Mouse (Mus musculus) MEL (cell line): ENCODE measurements at regions not wholly inside any gene's neighbourhood (a gene's known extent, or its start where the extent isn't known, plus 50 kb on each side); places are given as distances from the start of the nearest gene placed in this dataset.

Experiments
- DNase-seq: peaks from one replicate; pipeline ENCODE4 v3.0.0; 2011; ENCODE audit warnings: low read depth, low spot score
- H3K27ac ChIP-seq: 2 replicates; pipeline ENCODE4 v1.5.1; 2012; ENCODE audit warnings: low read depth, mild to moderate bottlenecking, control low read depth, low read length, moderate library complexity; ENCODE audit not compliant: control insufficient read depth
- H3K27me3 ChIP-seq, 2 experiments: fragments of 150-350 bp in 1 of 2; sonication (generic) in 1 of 2; 2 replicates each; pipeline ENCODE4 v1.6.1; 2012; ENCODE audit warnings: low read length in 2 of 2, mild to moderate bottlenecking in 2 of 2, improper control_type of control experiment in 1 of 2, moderate library complexity in 1 of 2; ENCODE audit not compliant: insufficient read depth in 2 of 2, control insufficient read depth in 1 of 2
- H3K36me3 ChIP-seq, 2 experiments: 2 replicates each; pipeline ENCODE4 v1.6.1; 2012 to 2014; ENCODE audit warnings: low read length in 2 of 2, improper control_type of control experiment in 1 of 2, inconsistent platforms in 1 of 2, mild to moderate bottlenecking in 1 of 2; ENCODE audit not compliant: insufficient read depth in 2 of 2, control insufficient read depth in 1 of 2
- H3K4me1 ChIP-seq, 2 experiments: fragments of 150-350 bp in 1 of 2; sonication (generic) in 1 of 2; 2 replicates each; pipeline ENCODE4 v1.6.1; 2012; ENCODE audit warnings: low read length in 2 of 2, improper control_type of control experiment in 1 of 2, mild to moderate bottlenecking in 1 of 2; ENCODE audit not compliant: insufficient read depth in 2 of 2, control insufficient read depth in 1 of 2
- H3K4me3 ChIP-seq, 2 experiments: fragments of 150-350 bp in 1 of 2; sonication (generic) in 1 of 2; 2 replicates each; pipeline ENCODE4 v1.5.1; 2012; ENCODE audit warnings: low read depth in 2 of 2, low read length in 2 of 2, mild to moderate bottlenecking in 2 of 2, moderate library complexity in 2 of 2, control low read depth in 1 of 2, improper control_type of control experiment in 1 of 2; ENCODE audit not compliant: control insufficient read depth in 1 of 2, insufficient read depth in 1 of 2
- H3K79me2 ChIP-seq: 2 replicates; pipeline ENCODE4 v1.6.1; 2012; ENCODE audit warnings: mild to moderate bottlenecking, low read length, moderate library complexity; ENCODE audit not compliant: control insufficient read depth, poor library complexity, insufficient read depth
- H3K9ac ChIP-seq: 2 replicates; pipeline ENCODE4 v1.6.1; 2012; ENCODE audit warnings: low read depth, mild to moderate bottlenecking, control low read depth, low read length, moderate library complexity; ENCODE audit not compliant: control insufficient read depth, poor library complexity, severe bottlenecking
- H3K9me3 ChIP-seq: fragments of 150-350 bp; sonication (generic); replicated peaks from 2 replicates; pipeline ENCODE4 v1.6.1; 2012; ENCODE audit warnings: mild to moderate bottlenecking, low read length, improper control_type of control experiment, moderate library complexity; ENCODE audit not compliant: insufficient read depth
- CHD2 ChIP-seq: IDR thresholded peaks from 2 replicates; pipeline ENCODE4 v1.6.1; 2011; ENCODE audit warnings: low read length, improper control_type of control experiment
- CTCF ChIP-seq, 3 experiments: IDR thresholded peaks in 2 of 3; conservative IDR thresholded peaks in 1 of 3; 2 replicates each; pipeline ENCODE4 v1.5.1; 2011 to 2012; ENCODE audit warnings: low read length in 3 of 3, low read depth in 2 of 3, mild to moderate bottlenecking in 2 of 3, improper control_type of control experiment in 1 of 3, inconsistent platforms in 1 of 3, mixed read lengths in 1 of 3, moderate library complexity in 1 of 3; ENCODE audit not compliant: control insufficient read depth in 1 of 3, insufficient read depth in 1 of 3, poor library complexity in 1 of 3, severe bottlenecking in 1 of 3
- E2F4 ChIP-seq: IDR thresholded peaks from 2 replicates; pipeline ENCODE4 v1.6.1; 2011; ENCODE audit warnings: low read depth, low read length, improper control_type of control experiment, borderline replicate concordance
- ELF1 ChIP-seq: IDR thresholded peaks from 2 replicates; pipeline ENCODE4 v1.6.1; 2014; ENCODE audit warnings: low read depth, mild to moderate bottlenecking, inconsistent platforms, low read length, improper control_type of control experiment, moderate library complexity
- EP300 ChIP-seq, 2 experiments: IDR thresholded peaks; 2 replicates each; pipeline ENCODE4 v1.6.1; 2011; ENCODE audit warnings: improper control_type of control experiment in 2 of 2, low read length in 2 of 2, low read depth in 1 of 2, mild to moderate bottlenecking in 1 of 2
- ETS1 ChIP-seq: IDR thresholded peaks from 2 replicates; pipeline ENCODE4 v1.6.1; 2012; ENCODE audit warnings: low read depth, mild to moderate bottlenecking, inconsistent platforms, low read length, improper control_type of control experiment, moderate library complexity
- GABPA ChIP-seq: IDR thresholded peaks from 2 replicates; pipeline ENCODE4 v1.6.1; 2012; ENCODE audit warnings: low read depth, mild to moderate bottlenecking, inconsistent platforms, low read length, improper control_type of control experiment, moderate library complexity
- GATA1 ChIP-seq: IDR thresholded peaks from 2 replicates; pipeline ENCODE4 v1.6.1; 2011; ENCODE audit warnings: low read depth, low read length, improper control_type of control experiment
- HCFC1 ChIP-seq: IDR thresholded peaks from 2 replicates; pipeline ENCODE4 v1.6.1; 2012; ENCODE audit warnings: low read depth, mild to moderate bottlenecking, inconsistent platforms, low read length, improper control_type of control experiment, moderate library complexity
- JUND ChIP-seq: IDR thresholded peaks from 2 replicates; pipeline ENCODE4 v1.6.1; 2011; ENCODE audit warnings: low read depth, mild to moderate bottlenecking, improper control_type of control experiment, low read length
- MAZ ChIP-seq: IDR thresholded peaks from 2 replicates; pipeline ENCODE4 v1.6.1; 2012; ENCODE audit warnings: low read depth, mild to moderate bottlenecking, inconsistent platforms, low read length, improper control_type of control experiment
- MEF2A ChIP-seq: IDR thresholded peaks from 2 replicates; pipeline ENCODE4 v1.6.1; 2014; ENCODE audit warnings: low read depth, mild to moderate bottlenecking, inconsistent platforms, low read length, improper control_type of control experiment; ENCODE audit not compliant: poor library complexity, insufficient replicate concordance, severe bottlenecking; ENCODE audit errors: extremely low read depth
- MXI1 ChIP-seq: IDR thresholded peaks from 2 replicates; pipeline ENCODE4 v1.6.1; 2011; ENCODE audit warnings: mild to moderate bottlenecking, low read depth, low read length, improper control_type of control experiment
- MYB ChIP-seq: IDR thresholded peaks from 2 replicates; pipeline ENCODE4 v1.6.1; 2011; ENCODE audit warnings: mild to moderate bottlenecking, low read depth, low read length, improper control_type of control experiment
- MYC ChIP-seq: IDR thresholded peaks from 2 replicates; pipeline ENCODE4 v1.6.1; 2011; ENCODE audit warnings: low read depth, mild to moderate bottlenecking, low read length, improper control_type of control experiment, moderate library complexity
- NELFE ChIP-seq: IDR thresholded peaks from 2 replicates; pipeline ENCODE4 v1.6.1; 2011; ENCODE audit warnings: low read depth, low read length, improper control_type of control experiment
- NRF1 ChIP-seq: IDR thresholded peaks from 2 replicates; pipeline ENCODE4 v1.6.1; 2014; ENCODE audit warnings: low read depth, mild to moderate bottlenecking, inconsistent platforms, low read length, improper control_type of control experiment, moderate library complexity; ENCODE audit not compliant: poor library complexity, insufficient read depth, severe bottlenecking
- POLR2A ChIP-seq, 2 experiments: IDR thresholded peaks; 2 replicates each; pipeline ENCODE4 v1.6.1; 2011 to 2012; ENCODE audit warnings: low read length in 2 of 2, mild to moderate bottlenecking in 2 of 2, control low read depth in 1 of 2, improper control_type of control experiment in 1 of 2, low read depth in 1 of 2, moderate library complexity in 1 of 2; ENCODE audit not compliant: control insufficient read depth in 1 of 2, insufficient read depth in 1 of 2, poor library complexity in 1 of 2
- POLR2AphosphoS2 ChIP-seq: IDR thresholded peaks from 2 replicates; pipeline ENCODE4 v1.6.1; 2011; ENCODE audit warnings: low read length, improper control_type of control experiment
- RAD21 ChIP-seq: IDR thresholded peaks from 2 replicates; pipeline ENCODE4 v1.6.1; 2011; ENCODE audit warnings: mild to moderate bottlenecking, low read depth, low read length, improper control_type of control experiment
- RCOR1 ChIP-seq: IDR thresholded peaks from 2 replicates; pipeline ENCODE4 v1.6.1; 2012; ENCODE audit warnings: low read depth, mild to moderate bottlenecking, inconsistent platforms, low read length, improper control_type of control experiment
- SMC3 ChIP-seq: IDR thresholded peaks from 2 replicates; pipeline ENCODE4 v1.6.1; 2011; ENCODE audit warnings: low read depth, low read length, improper control_type of control experiment
- TBP ChIP-seq: IDR thresholded peaks from 2 replicates; pipeline ENCODE4 v1.8.0; 2011; ENCODE audit warnings: low read depth, low read length, improper control_type of control experiment
- TCF12 ChIP-seq: IDR thresholded peaks from 2 replicates; pipeline ENCODE4 v1.6.1; 2014; ENCODE audit warnings: low read depth, mild to moderate bottlenecking, inconsistent platforms, low read length, improper control_type of control experiment, moderate library complexity
- UBTF ChIP-seq: IDR thresholded peaks from 2 replicates; pipeline ENCODE4 v1.6.1; 2012; ENCODE audit warnings: low read depth, mild to moderate bottlenecking, inconsistent platforms, low read length, improper control_type of control experiment, moderate library complexity, borderline replicate concordance; ENCODE audit not compliant: insufficient read depth
- USF1 ChIP-seq: IDR thresholded peaks from 2 replicates; pipeline ENCODE4 v1.6.1; 2014; ENCODE audit warnings: low read depth, mild to moderate bottlenecking, inconsistent platforms, low read length, improper control_type of control experiment, moderate library complexity
- ZC3H11A ChIP-seq: IDR thresholded peaks from 2 replicates; pipeline ENCODE4 v1.6.1; 2012; ENCODE audit warnings: low read depth, mild to moderate bottlenecking, inconsistent platforms, low read length, improper control_type of control experiment
- ZKSCAN1 ChIP-seq: IDR thresholded peaks from 2 replicates; pipeline ENCODE4 v1.6.1; 2012; ENCODE audit warnings: low read depth, mild to moderate bottlenecking, inconsistent platforms, low read length, improper control_type of control experiment, moderate library complexity
- ZMIZ1 ChIP-seq: IDR thresholded peaks from 2 replicates; pipeline ENCODE4 v1.6.1; 2012; ENCODE audit warnings: low read depth, mild to moderate bottlenecking, inconsistent platforms, low read length, improper control_type of control experiment, moderate library complexity
- ZNF384 ChIP-seq: IDR thresholded peaks from 2 replicates; pipeline ENCODE4 v1.6.1; 2012; ENCODE audit warnings: low read depth, mild to moderate bottlenecking, inconsistent platforms, low read length, improper control_type of control experiment

- H3K27me3 ChIP-seq = no peaks in the 10 kb centered on the region
- H3K4me1 ChIP-seq = no peaks in the 10 kb centered on the region
- no peaks in the 10 kb centered on the region for H3K36me3 ChIP-seq
- no peak overlapping the region for H3K4me3 ChIP-seq
- TF ChIP-seq JUND (no peak), RAD21 (no peak), ELF1 (no peak), TCF12 (no peak), MYC (no peak), POLR2A (IDR thresholded peaks at IDR 0.05; ENCODE audit: control insufficient read depth in 1 of 2, insufficient read depth in 1 of 2, low read depth in 1 of 2, low read length in 2 of 2, poor library complexity in 1 of 2) (no peak), NRF1 (no peak), GABPA (no peak), CTCF (IDR thresholded peaks at IDR 0.05 in 2 of 3, conservative IDR thresholded peaks at IDR 0.05 in 1 of 3; ENCODE audit: control insufficient read depth in 1 of 3, insufficient read depth in 1 of 3, low read depth in 2 of 3, low read length in 3 of 3, poor library complexity in 1 of 3, severe bottlenecking in 1 of 3) (no peak), TBP (no peak), NELFE (no peak), POLR2AphosphoS2 (no peak), E2F4 (no peak), ZNF384 (no peak), MAZ (no peak), MEF2A (no peak), MYB (no peak)
- no peak for DNase-seq
- H3K27ac ChIP-seq = no peak overlapping the region
- no peaks in the 10 kb centered on the region for H3K9me3 ChIP-seq
- H3K79me2 ChIP-seq = no peaks in the 10 kb centered on the region
- no peak overlapping the region for H3K9ac ChIP-seq
Measured at GRCm38 (mm10) chr9:86211267-86211666, 253.5 kb downstream of the Ube2cbp start.

- no peaks in the 10 kb centered on the region for H3K27me3 ChIP-seq
- H3K4me1 ChIP-seq = no peaks in the 10 kb centered on the region
- H3K36me3 ChIP-seq = no peaks in the 10 kb centered on the region
- no peak overlapping the region for H3K9ac ChIP-seq
- no peak overlapping the region for H3K4me3 ChIP-seq
- no peaks in the 10 kb centered on the region for H3K9me3 ChIP-seq
- no peaks in the 10 kb centered on the region for H3K79me2 ChIP-seq
- H3K27ac ChIP-seq = no peak overlapping the region
- no peak for DNase-seq
- TF ChIP-seq MAZ (no peak), EP300 (IDR thresholded peaks at IDR 0.05; ENCODE audit: low read depth in 1 of 2, low read length in 2 of 2) (no peak), ZC3H11A (no peak), TCF12 (no peak), USF1 (no peak), NELFE (no peak), CHD2 (no peak), SMC3 (no peak), HCFC1 (no peak), POLR2A (IDR thresholded peaks at IDR 0.05; ENCODE audit: control insufficient read depth in 1 of 2, insufficient read depth in 1 of 2, low read depth in 1 of 2, low read length in 2 of 2, poor library complexity in 1 of 2) (no peak), ZKSCAN1 (no peak), ETS1 (no peak), ELF1 (no peak), GATA1 (no peak), RCOR1 (no peak), MYB (no peak), ZMIZ1 (no peak), MXI1 (no peak), UBTF (no peak)
- TF ChIP-seq, all 39 proteins: peak for 0
Measured at GRCm38 (mm10) chr9:86219669-86220068, 245.1 kb downstream of the Ube2cbp start.
